Mouse (Mus musculus) stomach, embryonic 15.5 days (tissue): ENCODE measurements around the gene Umad1. TPM values are rescaled to one million over a fixed set of nuclear protein-coding genes. Genes with fewer than 3 reads are reported as not detected.

Source experiments
- ATAC-seq: fragments of 200-750 bp; cut with Nextera tagmentation; 2 replicates; pipeline ENCODE4 v1.8.0; 2017; ENCODE audit warnings: low read depth, moderate number of reproducible peaks, moderate TSS enrichment; ENCODE audit not compliant: insufficient read depth, low FRiP score
- H3K27ac ChIP-seq: fragments of 300-500 bp; sonication (generic); 2 replicates; pipeline ENCODE4 v1.5.1; 2015; ENCODE audit warnings: mild to moderate bottlenecking, inconsistent platforms
- H3K27me3 ChIP-seq: fragments of 300-500 bp; sonication (generic); replicated peaks from 2 replicates; pipeline ENCODE4 v1.6.1; 2015; ENCODE audit warnings: inconsistent platforms
- H3K36me3 ChIP-seq: fragments of 300-500 bp; sonication (generic); 2 replicates; pipeline ENCODE4 v1.6.1; 2015; ENCODE audit warnings: inconsistent platforms
- H3K4me1 ChIP-seq: fragments of 300-500 bp; sonication (generic); 2 replicates; pipeline ENCODE4 v1.6.1; 2015; ENCODE audit warnings: inconsistent platforms
- H3K4me2 ChIP-seq: fragments of 300-500 bp; sonication (generic); 2 replicates; pipeline ENCODE4 v1.6.1; 2015; ENCODE audit warnings: mild to moderate bottlenecking, inconsistent platforms
- H3K4me3 ChIP-seq: fragments of 300-500 bp; sonication (generic); replicated peaks from 2 replicates; pipeline ENCODE4 v1.5.1; 2015; ENCODE audit warnings: inconsistent platforms
- H3K9ac ChIP-seq: fragments of 300-500 bp; sonication (generic); 2 replicates; pipeline ENCODE4 v1.6.1; 2015; ENCODE audit warnings: inconsistent platforms
- H3K9me3 ChIP-seq: fragments of 300-500 bp; sonication (generic); 2 replicates; pipeline ENCODE4 v1.6.1; 2016; ENCODE audit warnings: inconsistent platforms
- WGBS: fragments of 180-500 bp; shearing (Covaris S2); methylation state at CpG from one replicate; pipeline ENCODE4 v1.1.7; 2015; 5-methylcytosine and 5-hydroxymethylcytosine counted together
- polyA plus RNA-seq: library from polyadenylated mRNA; unstranded; fragments of >200 nt; fragmentation: Nextera tagmentation; extraction: Ambion mirVana; gene quantifications from 2 replicates; pipeline ENCODE4 v1.2.1, GENCODE M21; 2015

The Umad1 gene
- polyA plus RNA-seq, 1 experiment from 2014 or later, result 25.7 TPM

GRCm38 (mm10) chr6:8376351-8376750 is 117.3 kb downstream of the Umad1 start:
- WGBS, result 96% methylated on average over 5 of the region's 5 CpGs
- no peak overlapping the region for H3K4me2 ChIP-seq
- no peaks in the 10 kb centered on the region for H3K9me3 ChIP-seq

GRCm38 (mm10) chr6:8377667-8378066 is 118.6 kb downstream of the Umad1 start:
- ATAC-seq, result no peak
- no peaks in the 10 kb centered on the region for H3K27me3 ChIP-seq
- H3K9me3 ChIP-seq, result no peaks in the 10 kb centered on the region
- no peaks in the 10 kb centered on the region for H3K4me1 ChIP-seq
- H3K9ac ChIP-seq, result no peak overlapping the region
- no peak overlapping the region for H3K4me2 ChIP-seq
- H3K4me3 ChIP-seq, result no peak overlapping the region
- H3K27ac ChIP-seq, result no peak overlapping the region
- H3K36me3 ChIP-seq, result no peaks in the 10 kb centered on the region
- 84% methylated on average over 8 of the region's 8 CpGs for WGBS

More at GRCm38 (mm10) chr6:8376351-8376750, 117.3 kb downstream of the Umad1 start:
- no peak overlapping the region for H3K27ac ChIP-seq
- H3K4me3 ChIP-seq, result no peak overlapping the region
- no peaks in the 10 kb centered on the region for H3K27me3 ChIP-seq
- H3K4me1 ChIP-seq, result no peaks in the 10 kb centered on the region
- no peaks in the 10 kb centered on the region for H3K36me3 ChIP-seq
- H3K9ac ChIP-seq, result no peak overlapping the region
- ATAC-seq, result no peak

GRCm38 (mm10) chr6:8389307-8389706 is 130.2 kb downstream of the Umad1 start:
- no peaks in the 10 kb centered on the region for H3K4me1 ChIP-seq
- no peaks in the 10 kb centered on the region for H3K36me3 ChIP-seq
- H3K27ac ChIP-seq, result no peak overlapping the region
- ATAC-seq, result no peak
- no peaks in the 10 kb centered on the region for H3K27me3 ChIP-seq
- no peak overlapping the region for H3K9ac ChIP-seq
- no peaks in the 10 kb centered on the region for H3K9me3 ChIP-seq
- WGBS, result 98% methylated on average over 2 of the region's 2 CpGs
- H3K4me3 ChIP-seq, result no peak overlapping the region
- H3K4me2 ChIP-seq, result no peak overlapping the region

GRCm38 (mm10) chr6:8390296-8390695 is 131.2 kb downstream of the Umad1 start:
- Histone ChIP-seq H3K9ac (no peak overlapping the region), H3K27ac (no peak overlapping the region), H3K27me3 (no peaks in the 10 kb centered on the region), H3K4me1 (no peaks in the 10 kb centered on the region), H3K9me3 (no peaks in the 10 kb centered on the region), H3K4me3 (no peak overlapping the region), H3K4me2 (no peak overlapping the region), H3K36me3 (no peaks in the 10 kb centered on the region)
- no peak for ATAC-seq
- 86% methylated on average over 6 of the region's 6 CpGs for WGBS

GRCm38 (mm10) chr6:8390935-8391334 is 131.8 kb downstream of the Umad1 start:
- WGBS, result 93% methylated on average over 2 of the region's 2 CpGs
- no peaks in the 10 kb centered on the region for H3K27me3 ChIP-seq
- H3K9ac ChIP-seq, result no peak overlapping the region
- no peaks in the 10 kb centered on the region for H3K4me1 ChIP-seq
- H3K4me2 ChIP-seq, result no peak overlapping the region
- no peaks in the 10 kb centered on the region for H3K9me3 ChIP-seq
- H3K36me3 ChIP-seq, result no peaks in the 10 kb centered on the region
- H3K27ac ChIP-seq, result no peak overlapping the region
- no peak for ATAC-seq
- H3K4me3 ChIP-seq, result no peak overlapping the region

DNA sequence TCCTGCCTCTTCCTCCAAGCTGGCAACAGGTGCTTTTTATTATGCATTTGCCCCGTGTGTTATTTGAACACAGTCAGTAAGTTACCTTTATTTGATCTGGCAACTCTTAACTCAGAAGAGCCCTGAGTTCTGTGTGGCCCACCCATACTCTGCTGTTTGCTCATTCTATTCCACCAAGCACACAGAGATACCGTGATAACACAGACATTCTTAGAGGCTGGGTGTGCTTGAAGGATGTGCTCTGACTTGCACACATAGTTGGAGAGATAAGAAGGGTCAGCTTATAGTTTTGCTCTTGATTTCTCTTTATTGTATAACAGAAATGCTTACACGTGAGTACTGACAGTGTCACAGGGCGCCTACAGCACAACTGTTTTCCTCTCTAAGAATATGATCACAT is 133.9 kb downstream of the Umad1 start:
- 0 out of 2 replicates have a peak, but pooled peaks have one; percentile 43 for ATAC-seq
- Histone ChIP-seq H3K4me2 (no peak overlapping the region), H3K27me3 (no peaks in the 10 kb centered on the region), H3K9me3 (no peaks in the 10 kb centered on the region), H3K9ac (no peak overlapping the region), H3K36me3 (no peaks in the 10 kb centered on the region), H3K27ac (no peak overlapping the region), H3K4me3 (no peak overlapping the region), H3K4me1 (no peaks in the 10 kb centered on the region)
- WGBS, result 55% methylated on average over 4 of the region's 4 CpGs

DNA sequence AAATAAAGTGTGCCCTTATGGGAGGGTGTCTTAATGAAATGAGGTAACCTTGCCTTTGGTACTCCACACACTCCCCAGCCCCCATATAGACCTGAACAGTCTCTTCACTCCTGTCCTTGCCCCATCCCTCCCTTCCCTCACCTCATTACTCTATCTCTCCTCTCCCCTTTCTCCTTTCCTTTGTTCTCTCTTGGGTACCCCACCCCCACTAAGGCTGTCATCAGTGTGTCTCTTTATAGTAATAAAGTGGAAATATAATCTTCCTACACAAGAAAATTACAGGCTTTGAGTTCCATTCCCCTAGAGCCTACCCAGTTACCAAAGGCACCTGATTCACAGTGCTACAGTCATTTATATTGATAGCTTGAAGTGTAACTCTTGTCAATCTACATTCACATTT is 135.0 kb downstream of the Umad1 start:
- H3K27ac ChIP-seq, result no peak overlapping the region
- no peaks in the 10 kb centered on the region for H3K4me1 ChIP-seq
- no peaks in the 10 kb centered on the region for H3K9me3 ChIP-seq
- no peak for ATAC-seq
- H3K4me2 ChIP-seq, result no peak overlapping the region
- no peak overlapping the region for H3K4me3 ChIP-seq
- no peaks in the 10 kb centered on the region for H3K36me3 ChIP-seq
- no peaks in the 10 kb centered on the region for H3K27me3 ChIP-seq
- H3K9ac ChIP-seq, result no peak overlapping the region

- H3K9ac ChIP-seq, result no peak overlapping the region
- no peaks in the 10 kb centered on the region for H3K36me3 ChIP-seq
- no peaks in the 10 kb centered on the region for H3K27me3 ChIP-seq
- no peak overlapping the region for H3K4me3 ChIP-seq
- no peaks in the 10 kb centered on the region for H3K9me3 ChIP-seq
- no peak overlapping the region for H3K27ac ChIP-seq
- 0 out of 2 replicates have a peak, but pooled peaks have one; percentile 39 for ATAC-seq
- no peak overlapping the region for H3K4me2 ChIP-seq
- 39% methylated on average over 4 of the region's 4 CpGs for WGBS
- no peaks in the 10 kb centered on the region for H3K4me1 ChIP-seq
Measured at GRCm38 (mm10) chr6:8395061-8395460, 136.0 kb downstream of the Umad1 start.

DNA sequence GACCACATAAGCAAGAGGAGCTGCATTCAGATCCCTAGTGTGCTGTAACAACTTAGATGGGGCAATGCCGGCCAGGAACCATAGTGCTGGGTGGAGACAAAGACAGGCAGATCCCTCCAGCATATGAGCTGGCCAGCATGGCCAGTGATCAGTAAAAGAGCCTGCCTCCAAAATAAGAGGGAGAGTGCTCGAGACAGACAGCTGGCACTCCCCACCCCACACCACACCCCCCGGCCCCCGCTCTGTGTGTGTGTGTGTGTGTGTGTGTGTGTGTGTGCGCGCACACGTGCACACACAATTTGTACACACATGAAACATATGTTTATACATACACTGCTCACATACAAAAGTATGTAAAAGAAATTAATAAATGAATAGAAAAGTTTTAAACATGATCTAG is 138.2 kb downstream of the Umad1 start:
- no peak overlapping the region for H3K9ac ChIP-seq
- H3K9me3 ChIP-seq, result no peaks in the 10 kb centered on the region
- 86% methylated on average over 7 of the region's 7 CpGs for WGBS
- H3K27me3 ChIP-seq, result no peaks in the 10 kb centered on the region
- no peak for ATAC-seq
- no peaks in the 10 kb centered on the region for H3K4me1 ChIP-seq
- H3K36me3 ChIP-seq, result no peaks in the 10 kb centered on the region
- H3K27ac ChIP-seq, result no peak overlapping the region
- no peak overlapping the region for H3K4me2 ChIP-seq
- no peak overlapping the region for H3K4me3 ChIP-seq

DNA sequence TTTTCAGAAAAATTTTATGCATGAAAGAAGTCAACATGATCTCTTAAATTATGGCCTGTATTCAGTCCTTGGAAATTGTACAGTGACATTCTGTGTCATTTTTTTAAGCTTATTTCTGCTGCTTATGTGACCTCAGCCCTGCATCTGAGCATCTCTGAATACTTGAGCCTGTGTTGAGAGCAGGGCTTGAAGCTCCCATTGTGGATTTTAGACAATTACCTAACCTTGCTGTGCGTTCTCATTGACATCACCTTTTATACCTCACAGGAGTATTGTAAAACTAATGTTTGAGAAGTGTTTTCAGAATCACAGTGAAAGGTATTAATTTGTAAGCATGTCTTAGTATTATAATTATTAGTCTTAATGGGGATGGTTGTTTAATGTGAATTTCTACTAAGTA is 140.6 kb downstream of the Umad1 start:
- no peak overlapping the region for H3K27ac ChIP-seq
- H3K27me3 ChIP-seq, result no peaks in the 10 kb centered on the region
- H3K4me1 ChIP-seq, result no peaks in the 10 kb centered on the region
- H3K4me3 ChIP-seq, result no peak overlapping the region
- H3K4me2 ChIP-seq, result no peak overlapping the region
- 89% methylated on average over 1 of the region's 1 CpGs for WGBS
- no peak for ATAC-seq
- no peak overlapping the region for H3K9ac ChIP-seq
- no peaks in the 10 kb centered on the region for H3K9me3 ChIP-seq
- no peaks in the 10 kb centered on the region for H3K36me3 ChIP-seq

GRCm38 (mm10) chr6:8403127-8403526 is 144.0 kb downstream of the Umad1 start:
- no peak overlapping the region for H3K4me3 ChIP-seq
- ATAC-seq, result no peak
- H3K27ac ChIP-seq, result no peak overlapping the region
- no peaks in the 10 kb centered on the region for H3K9me3 ChIP-seq
- H3K4me1 ChIP-seq, result no peaks in the 10 kb centered on the region
- H3K9ac ChIP-seq, result no peak overlapping the region
- H3K27me3 ChIP-seq, result no peaks in the 10 kb centered on the region
- no peaks in the 10 kb centered on the region for H3K36me3 ChIP-seq
- whole genome bisulfite sequencing, result 85% methylated on average over 5 of the region's 5 CpGs
- H3K4me2 ChIP-seq, result no peak overlapping the region

GRCm38 (mm10) chr6:8405844-8406243 is 146.8 kb downstream of the Umad1 start:
- no peak overlapping the region for H3K27ac ChIP-seq
- ATAC-seq, result no peak
- no peaks in the 10 kb centered on the region for H3K9me3 ChIP-seq
- WGBS, result 86% methylated on average over 5 of the region's 5 CpGs
- no peaks in the 10 kb centered on the region for H3K36me3 ChIP-seq
- no peak overlapping the region for H3K9ac ChIP-seq
- no peaks in the 10 kb centered on the region for H3K27me3 ChIP-seq
- H3K4me3 ChIP-seq, result no peak overlapping the region
- no peak overlapping the region for H3K4me2 ChIP-seq
- no peaks in the 10 kb centered on the region for H3K4me1 ChIP-seq

DNA sequence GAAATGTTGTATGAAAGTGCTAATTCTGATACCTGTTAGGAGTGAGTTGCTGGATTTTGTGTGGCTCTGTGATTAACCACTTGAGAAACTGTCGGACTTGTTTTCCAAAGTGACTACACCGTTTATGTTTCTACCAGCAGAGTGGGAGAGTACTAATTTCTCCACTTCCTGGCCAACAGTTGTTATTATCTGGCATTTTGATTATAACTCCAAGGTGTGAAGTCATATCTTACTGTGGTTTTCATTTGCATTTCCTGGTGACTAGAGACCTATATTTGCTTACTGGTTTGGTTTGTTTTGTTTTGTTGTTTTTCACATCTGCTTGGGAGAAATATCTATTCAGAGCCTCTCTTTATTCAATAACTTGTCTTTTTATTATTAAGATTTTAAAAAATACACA is 149.2 kb downstream of the Umad1 start:
- no peaks in the 10 kb centered on the region for H3K4me1 ChIP-seq
- H3K27ac ChIP-seq, result no peak overlapping the region
- no peaks in the 10 kb centered on the region for H3K9me3 ChIP-seq
- 71% methylated on average over 2 of the region's 2 CpGs for WGBS
- no peak overlapping the region for H3K4me2 ChIP-seq
- no peak for ATAC-seq
- no peak overlapping the region for H3K4me3 ChIP-seq
- H3K36me3 ChIP-seq, result no peaks in the 10 kb centered on the region
- H3K27me3 ChIP-seq, result no peaks in the 10 kb centered on the region
- H3K9ac ChIP-seq, result no peak overlapping the region
